Mouse (Mus musculus): Measurements from ENCODE around the gene Il31. TPM values are rescaled to one million over a fixed set of nuclear protein-coding genes. Genes with fewer than 3 reads are reported as not detected.
"Not testable (repeated sequence)": the region's sequence is repeated elsewhere in the genome, so short reads cannot be mapped to it uniquely, and the experiment has no call there.

The Il31 gene
- not detected for total RNA-seq (2021)

- no peak for DNase-seq (ENCODE audit: low spot score in 2 of 2)
- intact Hi-C loops (cut with DNase I): no loop called here
Measured at GRCm38 (mm10) chr5:123489112-123489785, at the start of gene Il31, which contains the start of gene Lrrc43. Il31 (minus strand) TSS chr5:123489489. Lrrc43 (plus strand) TSS chr5:123489305.

GRCm38 (mm10) chr5:123533801-123534200, 44.5 kb upstream of the Il31 start:
- DNase-seq (ENCODE audit: low spot score in 2 of 2): no peak
- intact Hi-C loops (cut with DNase I): no loop called here

GRCm38 (mm10) chr5:123530056-123530455, 40.8 kb upstream of the Il31 start:
- no peak for DNase-seq (ENCODE audit: low spot score in 2 of 2)
- intact Hi-C loops (cut with DNase I): no loop called here

GRCm38 (mm10) chr5:123528641-123529040, 39.4 kb upstream of the Il31 start:
- no peak for DNase-seq (ENCODE audit: low spot score in 2 of 2)

GRCm38 (mm10) chr5:123525916-123526495, 36.7 kb upstream of the Il31 start:
- intact Hi-C loops (cut with DNase I): no loop called here
- DNase-seq (ENCODE audit: low spot score in 2 of 2): no peak

More at GRCm38 (mm10) chr5:123528641-123529040, 39.4 kb upstream of the Il31 start:
- intact Hi-C loops (cut with DNase I): no loop called here

- DNase-seq (ENCODE audit: low spot score in 2 of 2): no peak
- intact Hi-C loops (cut with DNase I): no loop called here
Measured at GRCm38 (mm10) chr5:123525281-123525680, 36.0 kb upstream of the Il31 start, which contains the start of gene Gm49027. Gm49027 (minus strand) TSS chr5:123525488.

GRCm38 (mm10) chr5:123524393-123524750, 35.1 kb upstream of the Il31 start:
- intact Hi-C loops (cut with DNase I): no loop called here
- no peak for DNase-seq (ENCODE audit: low spot score in 2 of 2)

GRCm38 (mm10) chr5:123523692-123524392, 34.6 kb upstream of the Il31 start, which contains the start of gene Diablo:
Diablo (minus strand) TSS chr5:123524176.
- intact Hi-C loops (cut with DNase I): no loop called here
- DNase-seq (ENCODE audit: low spot score in 2 of 2): peak; percentile 99

- intact Hi-C loops (cut with DNase I): no loop called here
- DNase-seq (ENCODE audit: low spot score in 2 of 2): no peak
Measured at GRCm38 (mm10) chr5:123522166-123522565, 32.9 kb upstream of the Il31 start.

- intact Hi-C loops (cut with DNase I): no loop called here
Measured at GRCm38 (mm10) chr5:123521621-123522020, 32.3 kb upstream of the Il31 start.

GRCm38 (mm10) chr5:123520666-123521065, 31.4 kb upstream of the Il31 start:
- DNase-seq (ENCODE audit: low spot score in 2 of 2): no peak
- intact Hi-C loops (cut with DNase I): no loop called here

More at GRCm38 (mm10) chr5:123521621-123522020, 32.3 kb upstream of the Il31 start:
- DNase-seq (ENCODE audit: low spot score in 2 of 2): no peak

GRCm38 (mm10) chr5:123514871-123515270, 25.6 kb upstream of the Il31 start:
- intact Hi-C loops (cut with DNase I): no loop called here
- DNase-seq (ENCODE audit: low spot score in 2 of 2): peak in 1 of 2 experiments; percentile 35

- intact Hi-C loops (cut with DNase I): no loop called here
- no peak for DNase-seq (ENCODE audit: low spot score in 2 of 2)
Measured at GRCm38 (mm10) chr5:123512102-123512501, 22.8 kb upstream of the Il31 start.

GRCm38 (mm10) chr5:123511426-123511825, 22.1 kb upstream of the Il31 start:
- intact Hi-C loops (cut with DNase I); DNase-seq (ENCODE audit: low spot score in 2 of 2): not testable (repeated sequence)

- intact Hi-C loops (cut with DNase I): no loop called here
- no peak for DNase-seq (ENCODE audit: low spot score in 2 of 2)
Measured at GRCm38 (mm10) chr5:123510160-123510559, 20.9 kb upstream of the Il31 start, which contains the start of gene B3gnt4. B3gnt4 (plus strand) TSS chr5:123510460.

GRCm38 (mm10) chr5:123508921-123509320, 19.6 kb upstream of the Il31 start:
- intact Hi-C loops (cut with DNase I): no loop called here
- DNase-seq (ENCODE audit: low spot score in 2 of 2): no peak

GRCm38 (mm10) chr5:123507936-123508723, 18.8 kb upstream of the Il31 start:
- intact Hi-C loops (cut with DNase I): no loop called here
- peak; percentile 69 to 79 for DNase-seq (ENCODE audit: low spot score in 2 of 2)

- intact Hi-C loops (cut with DNase I): loop anchor here (5.0 kb wide), 1 partner anchor 125 kb away; no protein-coding TSS in a partner anchor
- DNase-seq (ENCODE audit: low spot score in 2 of 2): no peak
Measured at GRCm38 (mm10) chr5:123501973-123502372, 12.7 kb upstream of the Il31 start.

GRCm38 (mm10) chr5:123499717-123500116, 10.4 kb upstream of the Il31 start:
- intact Hi-C loops (cut with DNase I): loop anchor here (2.0 to 5.0 kb wide), 3 partner anchors 55 to 247 kb away; partner anchors contain the start of gene Wdr66
- peak; percentile 38 to 74 for DNase-seq (ENCODE audit: low spot score in 2 of 2)

GRCm38 (mm10) chr5:123489935-123490334, 646 bp upstream of the Il31 start:
- DNase-seq (ENCODE audit: low spot score in 2 of 2): no peak
- intact Hi-C loops (cut with DNase I): no loop called here

All from left cerebral cortex, postnatal 25 days (tissue).